Mouse (Mus musculus) CH12.LX (cell line): ENCODE results near the gene Spata21. TPM values are rescaled to one million over a fixed set of nuclear protein-coding genes. Genes with fewer than 3 reads are reported as not detected.

Experiments used
- DNase-seq: peaks from one replicate; pipeline ENCODE4 v3.0.0-alpha.2; 2013; ENCODE audit errors: extremely low read depth
- H3K27ac ChIP-seq: 2 replicates; pipeline ENCODE4 v1.5.1; 2012; ENCODE audit warnings: low read depth, mild to moderate bottlenecking, control low read depth, moderate library complexity; ENCODE audit not compliant: insufficient read depth
- H3K27me3 ChIP-seq: replicated peaks from 2 replicates; pipeline ENCODE3; 2012; ENCODE audit warnings: inconsistent platforms
- H3K36me3 ChIP-seq, 2 experiments: replicated peaks in 1 of 2; 2 replicates each; pipeline versions ENCODE3 to v1.6.1; 2012; ENCODE audit warnings: inconsistent platforms in 1 of 2, low read length in 1 of 2, mild to moderate bottlenecking in 1 of 2, mixed read lengths in 1 of 2, moderate library complexity in 1 of 2; ENCODE audit not compliant: control insufficient read depth in 1 of 2, insufficient read depth in 1 of 2
- H3K4me1 ChIP-seq, 2 experiments: 2 replicates each; pipeline ENCODE4 v1.6.1; 2012; ENCODE audit warnings: inconsistent platforms in 1 of 2, moderate library complexity in 1 of 2; ENCODE audit not compliant: insufficient read depth in 2 of 2, control insufficient read depth in 1 of 2
- H3K4me2 ChIP-seq: 2 replicates; pipeline ENCODE4 v1.6.1; 2012; ENCODE audit warnings: low read depth, mild to moderate bottlenecking, control low read depth; ENCODE audit not compliant: poor library complexity, insufficient read depth, severe bottlenecking
- H3K4me3 ChIP-seq, 3 experiments: fragments of 150-350 bp in 1 of 3; sonication (generic) in 1 of 3; replicated peaks in 1 of 3; 2 replicates each; pipeline versions ENCODE3 to v1.5.1; 2011 to 2012; ENCODE audit warnings: low read depth in 2 of 3, low read length in 2 of 3, mild to moderate bottlenecking in 2 of 3, moderate library complexity in 2 of 3, control low read depth in 1 of 3, improper control_type of control experiment in 1 of 3, inconsistent platforms in 1 of 3, mixed read lengths in 1 of 3; ENCODE audit not compliant: poor library complexity in 1 of 3
- H3K79me2 ChIP-seq: replicated peaks from 2 replicates; pipeline ENCODE4 v1.6.1; 2012; ENCODE audit warnings: mild to moderate bottlenecking, moderate library complexity; ENCODE audit not compliant: control insufficient read depth, poor library complexity, insufficient read depth, severe bottlenecking; ENCODE audit errors: extremely low read depth
- H3K9ac ChIP-seq: 2 replicates; pipeline ENCODE4 v1.6.1; 2012; ENCODE audit warnings: low read depth, mild to moderate bottlenecking, control low read depth, moderate library complexity; ENCODE audit not compliant: insufficient read depth
- H3K9me3 ChIP-seq: replicated peaks from 2 replicates; pipeline ENCODE3; 2012; ENCODE audit warnings: low read length, inconsistent platforms, mixed read lengths
- BHLHE40 ChIP-seq: IDR thresholded peaks from 2 replicates; pipeline ENCODE4 v1.6.1; 2011; ENCODE audit warnings: mild to moderate bottlenecking, low read depth, low read length, improper control_type of control experiment
- CHD1 ChIP-seq: IDR thresholded peaks from 2 replicates; pipeline ENCODE4 v1.6.1; 2012; ENCODE audit warnings: low read depth, low read length, improper control_type of control experiment, inconsistent platforms
- CHD2 ChIP-seq: IDR thresholded peaks from 2 replicates; pipeline ENCODE4 v1.6.1; 2011; ENCODE audit warnings: low read length, improper control_type of control experiment
- CTCF ChIP-seq, 2 experiments: IDR thresholded peaks in 1 of 2; conservative IDR thresholded peaks in 1 of 2; 2 replicates each; pipeline ENCODE4 v1.5.1; 2011 to 2012; ENCODE audit warnings: low read depth in 2 of 2, low read length in 2 of 2, improper control_type of control experiment in 1 of 2, inconsistent platforms in 1 of 2, mild to moderate bottlenecking in 1 of 2, moderate library complexity in 1 of 2
- E2F4 ChIP-seq: IDR thresholded peaks from 2 replicates; pipeline ENCODE4 v1.6.1; 2011; ENCODE audit warnings: low read depth, low read length, improper control_type of control experiment; ENCODE audit not compliant: insufficient replicate concordance
- ELF1 ChIP-seq: IDR thresholded peaks from 2 replicates; pipeline ENCODE4 v1.6.1; 2014; ENCODE audit warnings: low read depth, mild to moderate bottlenecking, inconsistent platforms, low read length, improper control_type of control experiment
- EP300 ChIP-seq: IDR thresholded peaks from 2 replicates; pipeline ENCODE4 v1.6.1; 2011; ENCODE audit warnings: low read length, improper control_type of control experiment
- ETS1 ChIP-seq: conservative IDR thresholded peaks from 2 replicates; pipeline ENCODE4 v1.6.1; 2012; ENCODE audit warnings: low read depth, mild to moderate bottlenecking, inconsistent platforms, low read length, improper control_type of control experiment, moderate library complexity
- GABPA ChIP-seq: IDR thresholded peaks from 2 replicates; pipeline ENCODE4 v1.6.1; 2012; ENCODE audit warnings: low read depth, low read length, improper control_type of control experiment, inconsistent platforms; ENCODE audit not compliant: insufficient replicate concordance
- HCFC1 ChIP-seq: IDR thresholded peaks from 2 replicates; pipeline ENCODE4 v1.6.1; 2012; ENCODE audit warnings: low read depth, mild to moderate bottlenecking, inconsistent platforms, low read length, improper control_type of control experiment
- IRF4 ChIP-seq: IDR thresholded peaks from 2 replicates; pipeline ENCODE4 v1.6.1; 2014; ENCODE audit warnings: low read depth, mild to moderate bottlenecking, inconsistent platforms, low read length, improper control_type of control experiment
- JUN ChIP-seq: IDR thresholded peaks from 2 replicates; pipeline ENCODE4 v1.6.1; 2011; ENCODE audit warnings: low read depth, mild to moderate bottlenecking, low read length, improper control_type of control experiment, moderate library complexity; ENCODE audit not compliant: insufficient read depth
- JUND ChIP-seq: conservative IDR thresholded peaks from 2 replicates; pipeline ENCODE4 v1.6.1; 2011; ENCODE audit warnings: low read depth, low read length, improper control_type of control experiment
- KAT2A ChIP-seq: IDR thresholded peaks from 2 replicates; pipeline ENCODE4 v1.6.1; 2012; ENCODE audit warnings: low read length, improper control_type of control experiment, inconsistent platforms; ENCODE audit not compliant: insufficient replicate concordance
- MAFK ChIP-seq: IDR thresholded peaks from 2 replicates; pipeline ENCODE4 v1.6.1; 2011; ENCODE audit warnings: low read length, improper control_type of control experiment; ENCODE audit not compliant: insufficient replicate concordance
- MAX ChIP-seq: IDR thresholded peaks from 2 replicates; pipeline ENCODE4 v1.6.1; 2011; ENCODE audit warnings: low read length, improper control_type of control experiment
- MAZ ChIP-seq: IDR thresholded peaks from 2 replicates; pipeline ENCODE4 v1.6.1; 2012; ENCODE audit warnings: low read depth, mild to moderate bottlenecking, inconsistent platforms, low read length, improper control_type of control experiment, moderate library complexity
- MEF2A ChIP-seq: IDR thresholded peaks from 2 replicates; pipeline ENCODE4 v1.6.1; 2014; ENCODE audit warnings: low read depth, mild to moderate bottlenecking, inconsistent platforms, low read length, improper control_type of control experiment, borderline replicate concordance
- MXI1 ChIP-seq: IDR thresholded peaks from 2 replicates; pipeline ENCODE4 v1.6.1; 2011; ENCODE audit warnings: mild to moderate bottlenecking, low read depth, low read length, improper control_type of control experiment
- MYC ChIP-seq: IDR thresholded peaks from 2 replicates; pipeline ENCODE4 v1.6.1; 2011; ENCODE audit warnings: low read depth, mild to moderate bottlenecking, improper control_type of control experiment, low read length
- NELFE ChIP-seq: IDR thresholded peaks from 2 replicates; pipeline ENCODE4 v1.6.1; 2011; ENCODE audit warnings: low read depth, low read length, improper control_type of control experiment
- NRF1 ChIP-seq: IDR thresholded peaks from 2 replicates; pipeline ENCODE4 v1.6.1; 2014; ENCODE audit warnings: low read depth, mild to moderate bottlenecking, inconsistent platforms, low read length, improper control_type of control experiment, moderate library complexity
- PAX5 ChIP-seq: IDR thresholded peaks from 2 replicates; pipeline ENCODE4 v1.6.1; 2012; ENCODE audit warnings: low read length, inconsistent platforms, mixed read lengths
- POLR2A ChIP-seq: IDR thresholded peaks from 2 replicates; pipeline ENCODE4 v1.6.1; 2011; ENCODE audit warnings: low read depth, mild to moderate bottlenecking, improper control_type of control experiment, low read length
- POLR2AphosphoS2 ChIP-seq: IDR thresholded peaks from 2 replicates; pipeline ENCODE4 v1.6.1; 2011; ENCODE audit warnings: low read depth, low read length, improper control_type of control experiment
- RAD21 ChIP-seq: IDR thresholded peaks from 2 replicates; pipeline ENCODE4 v1.6.1; 2011; ENCODE audit warnings: low read depth, mild to moderate bottlenecking, low read length, improper control_type of control experiment, moderate library complexity
- RCOR1 ChIP-seq: conservative IDR thresholded peaks from 2 replicates; pipeline ENCODE4 v1.6.1; 2012; ENCODE audit warnings: low read depth, mild to moderate bottlenecking, inconsistent platforms, low read length, improper control_type of control experiment
- SIN3A ChIP-seq: IDR thresholded peaks from 2 replicates; pipeline ENCODE4 v1.6.1; 2012; ENCODE audit warnings: low read length, improper control_type of control experiment, inconsistent platforms
- SMC3 ChIP-seq: IDR thresholded peaks from 2 replicates; pipeline ENCODE4 v1.6.1; 2011; ENCODE audit warnings: low read depth, low read length, improper control_type of control experiment
- TBP ChIP-seq: conservative IDR thresholded peaks from 2 replicates; pipeline ENCODE4 v1.6.1; 2011; ENCODE audit warnings: low read depth, low read length, improper control_type of control experiment
- TCF12 ChIP-seq: IDR thresholded peaks from 2 replicates; pipeline ENCODE4 v1.6.1; 2014; ENCODE audit warnings: low read depth, mild to moderate bottlenecking, inconsistent platforms, low read length, improper control_type of control experiment
- UBTF ChIP-seq: IDR thresholded peaks from 2 replicates; pipeline ENCODE4 v1.6.1; 2012; ENCODE audit warnings: low read depth, mild to moderate bottlenecking, inconsistent platforms, low read length, improper control_type of control experiment, moderate library complexity
- USF1 ChIP-seq: IDR thresholded peaks from 2 replicates; pipeline ENCODE4 v1.6.1; 2014; ENCODE audit warnings: low read depth, mild to moderate bottlenecking, inconsistent platforms, low read length, improper control_type of control experiment
- USF2 ChIP-seq: conservative IDR thresholded peaks from 2 replicates; pipeline ENCODE4 v1.6.1; 2011; ENCODE audit warnings: low read depth, low read length, improper control_type of control experiment
- ZC3H11A ChIP-seq: IDR thresholded peaks from 2 replicates; pipeline ENCODE4 v1.6.1; 2012; ENCODE audit warnings: low read depth, mild to moderate bottlenecking, inconsistent platforms, low read length, improper control_type of control experiment
- ZKSCAN1 ChIP-seq: IDR thresholded peaks from 2 replicates; pipeline ENCODE4 v1.6.1; 2012; ENCODE audit warnings: low read depth, inconsistent platforms, low read length, improper control_type of control experiment, borderline replicate concordance
- ZMIZ1 ChIP-seq: IDR thresholded peaks from 2 replicates; pipeline ENCODE4 v1.6.1; 2012; ENCODE audit warnings: low read depth, mild to moderate bottlenecking, inconsistent platforms, low read length, improper control_type of control experiment
- ZNF384 ChIP-seq: IDR thresholded peaks from 2 replicates; pipeline ENCODE4 v1.6.1; 2012; ENCODE audit warnings: low read depth, low read length, improper control_type of control experiment, inconsistent platforms
- dilution Hi-C: fragments of 300-500 bp; cut with MboI; formaldehyde crosslinking; loops from 2 replicates; pipeline ENCODE4 v1.14.3; 2020; ENCODE audit warnings: low sequenced_read_pairs; ENCODE audit not compliant: extremely low pct_unique_long_range_greater_than_20kb, extremely low pct_ligation_motif_present
- in situ Hi-C: fragments of 300-500 bp; cut with MboI; formaldehyde crosslinking; loops from 3 replicates; pipeline ENCODE4 v1.14.3; 2019; ENCODE audit warnings: low sequenced_read_pairs, low pct_ligation_motif_present, low pct_unique_long_range_greater_than_20kb, mixed read lengths
- polyA plus RNA-seq: library from polyadenylated mRNA; unstranded; fragments of >175 nt; gene quantifications from 2 replicates; pipeline ENCODE4 v1.2.1, GENCODE M21; 2012; ENCODE audit warnings: low read depth; ENCODE audit not compliant: insufficient read length
- total RNA-seq, 2 experiments: library from RNA; depleted of rRNA; stranded (reverse); fragments of 300-350 nt in 1 of 2; fragments of >200 nt in 1 of 2; gene quantifications; 2 replicates each; pipeline ENCODE4 v1.2.3; 2012 to 2014

The Spata21 gene
- total and polyA plus RNA-seq, 3 experiments: not detected

DNA sequence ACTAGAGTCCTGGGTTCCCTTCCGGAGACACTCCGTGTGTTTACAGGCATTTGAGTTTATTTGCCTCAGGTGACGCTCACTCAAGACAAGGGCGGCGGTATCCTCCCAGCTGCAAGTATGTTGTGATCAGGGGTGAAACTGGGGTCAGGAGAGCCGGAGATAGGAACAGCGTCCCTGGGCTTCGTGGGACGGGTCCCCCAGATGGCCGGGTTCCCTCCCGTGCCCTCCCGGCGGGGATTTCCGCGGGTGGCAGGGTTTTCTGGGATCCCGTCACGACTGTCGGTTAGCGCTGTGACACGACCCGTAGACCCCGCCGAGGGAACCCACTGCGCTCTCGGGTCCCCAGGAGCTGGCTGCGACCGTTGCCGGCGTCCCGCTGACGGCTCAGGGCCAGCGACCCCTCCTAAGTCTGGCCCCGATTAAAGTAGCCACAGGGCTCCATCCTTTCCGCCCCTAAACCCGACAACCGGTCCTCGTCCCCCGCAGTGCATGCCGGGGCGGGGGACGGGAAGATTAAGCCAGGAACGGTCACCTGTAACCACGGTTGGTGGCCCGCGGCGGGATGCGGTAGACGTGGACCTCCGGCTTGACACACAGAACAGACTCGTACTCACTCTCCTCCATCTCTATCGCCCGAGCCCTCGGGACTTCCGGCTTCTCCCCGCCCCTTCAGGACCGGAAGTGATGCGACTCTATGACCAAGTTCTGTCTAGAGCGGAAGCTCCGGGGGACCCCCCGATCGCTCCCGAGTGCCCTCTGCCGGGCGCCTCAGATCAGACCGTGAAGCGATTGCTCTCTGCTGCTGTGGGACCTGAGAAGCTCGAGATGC is 10.2 kb upstream of the Spata21 start, which contains the start of gene Necap2:
TSS of gene Necap2 (minus strand) at position 677 of the 829 bp plus-strand sequence.
- Histone ChIP-seq H3K4me3 (peak within 1 kb of the TSS; percentile 76 to 89 (median 84)), H3K4me1 (peaks cover 6 to 21% of the 10 kb centered on the region in 2 experiments; a peak in 3 of 4 replicates), H3K9me3 (peaks cover 15% of the 10 kb centered on the region), H3K27me3 (no peaks in the 10 kb centered on the region), H3K9ac (peak within 1 kb of the TSS; percentile 84), H3K4me2 (peak within 1 kb of the TSS; percentile 95), H3K36me3 (peaks cover 20 to 26% of the 10 kb centered on the region in 2 experiments), H3K79me2 (peaks cover 28% of the 10 kb centered on the region), H3K27ac (peak within 1 kb of the TSS; percentile 14; the same call in 1 of the 2 replicates)
- in situ Hi-C loops: no loop called here
- peak; percentile 96 for DNase-seq
- TF ChIP-seq TBP (peak; percentile 79), MXI1 (peak; percentile 73; the same call in 1 of the 2 replicates), TCF12 (peak; percentile 84), PAX5 (no peak), SIN3A (peak; percentile 97), NRF1 (no peak), UBTF (no peak; the same call in 1 of the 2 replicates), CHD1 (no peak), HCFC1 (peak; percentile 91), CTCF (conservative IDR thresholded peaks at IDR 0.05 in 1 of 2, IDR thresholded peaks at IDR 0.05 in 1 of 2; ENCODE audit: low read depth in 2 of 2, low read length in 2 of 2) (peak in 1 of 2 experiments; percentile 89; a peak in 2 of 4 replicates), EP300 (no peak), ZMIZ1 (peak; percentile 66; the same call in 1 of the 2 replicates), KAT2A (peak; percentile 74; the same call in 1 of the 2 replicates), NELFE (peak; percentile 92), MEF2A (0 out of 2 replicates have a peak, but pooled peaks have one; percentile 51), ZNF384 (no peak), BHLHE40 (no peak), ZKSCAN1 (no peak), ETS1 (no peak), GABPA (peak; percentile 29; the same call in 1 of the 2 replicates), MAX (no peak), JUN (no peak), USF2 (no peak), POLR2AphosphoS2 (peak; percentile 79; the same call in 1 of the 2 replicates), MAZ (peak; percentile 87; the same call in 1 of the 2 replicates), ZC3H11A (no peak), USF1 (no peak), RAD21 (no peak), JUND (no peak), ELF1 (peak; percentile 98), POLR2A (peak; percentile 95), RCOR1 (no peak), E2F4 (no peak), MAFK (no peak), MYC (no peak), CHD2 (no peak), IRF4 (no peak), SMC3 (0 out of 2 replicates have a peak, but pooled peaks have one; percentile 17)
- dilution Hi-C loops: no loop called here
